Mouse (Mus musculus): ENCODE data around the gene Dock9. TPM values are rescaled to one million over a fixed set of nuclear protein-coding genes. Genes with fewer than 3 reads are reported as not detected.

Dock9 gene
- polyA plus RNA-seq (2012; ENCODE audit: insufficient read depth, insufficient read length, low replicate concordance, missing spikeins), result 265 TPM in 1 of 2 replicates, not detected in the other

DNA sequence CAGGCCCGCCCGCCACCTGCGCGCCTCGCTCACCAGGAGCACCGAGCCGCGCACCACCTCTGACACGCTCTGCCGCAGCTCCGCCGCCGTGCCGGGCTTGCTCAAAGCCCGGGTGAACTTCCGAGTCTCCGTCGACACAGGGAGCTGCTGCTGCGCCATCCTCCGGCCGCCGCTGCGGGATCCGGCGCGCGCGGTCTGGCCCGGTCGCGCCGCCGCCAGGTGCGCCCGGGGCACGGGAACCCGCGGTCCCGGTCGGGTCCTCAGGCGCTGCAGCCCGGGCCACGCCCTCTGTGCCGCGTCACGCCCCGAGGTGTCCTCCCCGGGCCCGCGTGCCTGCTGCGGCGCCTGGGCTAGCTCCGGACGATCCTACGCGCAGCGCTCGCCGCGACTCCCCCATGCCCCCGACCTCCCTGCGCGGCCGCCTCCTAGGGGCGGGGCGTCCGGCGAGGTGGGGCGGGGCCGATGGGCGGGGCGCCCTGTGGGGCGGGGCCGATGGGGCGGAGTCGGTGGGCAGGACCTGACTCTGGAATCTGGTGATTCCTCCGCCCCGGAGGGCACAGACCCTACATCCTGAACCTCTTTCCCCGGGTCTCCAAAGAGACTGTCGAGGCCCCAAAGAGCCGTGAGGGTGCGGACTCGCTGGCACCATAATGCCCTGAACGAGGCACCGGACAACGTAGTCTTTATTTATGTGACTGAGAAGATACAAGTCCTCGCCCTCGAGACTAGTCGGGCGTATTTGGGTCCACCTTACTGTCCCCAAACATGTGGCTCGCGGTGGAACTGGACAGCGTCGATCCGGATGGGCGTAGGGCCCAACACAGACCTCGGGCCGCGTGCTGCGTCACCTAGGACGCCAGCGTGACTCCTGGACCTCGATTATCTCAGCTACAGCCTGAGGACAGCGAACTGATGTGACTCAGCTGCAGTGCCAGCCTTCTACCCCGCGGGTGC lies at the start of gene Dock9:
Dock9 (minus strand) TSS at position 381 of the 954 bp plus-strand sequence.
- TF ChIP-seq POLR2A (IDR thresholded peaks at IDR 0.05; ENCODE audit: insufficient read depth, low read depth, low read length) (no peak), CTCF (IDR thresholded peaks at IDR 0.05; ENCODE audit: insufficient read depth, low read depth, low read length) (no peak)
- WGBS, result under 1% methylated on average over 106 of the region's 106 CpGs
- Histone ChIP-seq H3K4me3 (ENCODE audit: insufficient read depth, low read depth, low read length) (peak within 1 kb of the TSS; percentile 93), H3K27ac (ENCODE audit: insufficient read depth, low read depth, low read length) (peak within 1 kb of the TSS; percentile 93), H3K4me1 (ENCODE audit: control insufficient read depth, insufficient read depth, low read length) (peaks cover 9% of the 10 kb centered on the region)

DNA sequence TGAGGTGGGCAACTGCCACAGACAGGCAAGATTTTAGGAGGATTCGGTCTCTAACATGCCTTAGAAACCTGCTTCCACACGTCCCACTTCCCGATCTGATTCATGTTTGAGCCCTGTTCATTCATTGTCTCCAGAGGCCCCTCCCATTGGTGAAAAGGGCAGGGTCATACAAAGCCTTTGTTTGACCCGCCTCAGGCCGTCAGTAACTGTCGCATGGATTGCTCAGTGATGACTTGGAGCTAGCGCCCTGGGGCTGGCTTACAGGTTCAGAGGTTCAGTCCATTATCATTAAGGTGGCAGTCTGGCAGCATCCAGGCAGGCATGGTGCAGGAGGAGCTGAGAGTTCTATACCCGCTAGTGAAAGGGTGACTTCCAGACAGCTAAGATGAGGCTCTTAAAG lies 46.8 kb upstream of the Dock9 start:
- no peaks in the 10 kb centered on the region for H3K4me1 ChIP-seq (ENCODE audit: control insufficient read depth, insufficient read depth, low read length)
- H3K27ac ChIP-seq (ENCODE audit: insufficient read depth, low read depth, low read length), result no peak overlapping the region
- WGBS, result 68% methylated on average over 8 of the region's 8 CpGs
- no peak overlapping the region for H3K4me3 ChIP-seq (ENCODE audit: insufficient read depth, low read depth, low read length)
- TF ChIP-seq POLR2A (IDR thresholded peaks at IDR 0.05; ENCODE audit: insufficient read depth, low read depth, low read length) (no peak), CTCF (IDR thresholded peaks at IDR 0.05; ENCODE audit: insufficient read depth, low read depth, low read length) (no peak)

- 79% methylated on average over 8 of the region's 8 CpGs for WGBS
- TF ChIP-seq POLR2A (IDR thresholded peaks at IDR 0.05; ENCODE audit: insufficient read depth, low read depth, low read length) (no peak), CTCF (IDR thresholded peaks at IDR 0.05; ENCODE audit: insufficient read depth, low read depth, low read length) (no peak)
- H3K4me1 ChIP-seq (ENCODE audit: control insufficient read depth, insufficient read depth, low read length), result no peaks in the 10 kb centered on the region
These were observed 42.6 kb upstream of the Dock9 start for GRCm38 (mm10) chr14:121840217-121840616.

DNA sequence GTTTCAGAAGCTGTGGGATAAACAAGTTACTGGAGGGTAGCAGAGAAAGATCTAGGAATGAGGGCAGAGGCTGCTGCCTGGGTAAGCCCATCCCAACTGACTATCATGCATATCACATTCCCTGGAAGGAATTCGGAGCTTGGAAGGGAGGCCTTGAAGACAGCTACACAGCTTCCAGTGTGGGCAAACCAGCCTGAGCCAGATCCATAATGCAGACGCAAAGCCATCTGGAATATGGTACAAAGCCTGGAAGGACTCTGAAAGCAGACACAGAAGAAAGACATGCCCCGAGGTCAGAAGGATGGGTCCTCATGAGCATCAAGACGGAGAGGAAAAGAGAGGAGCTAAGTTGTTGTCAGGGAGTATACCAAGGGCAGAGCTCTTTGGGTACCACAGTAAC lies 40.5 kb upstream of the Dock9 start:
- H3K4me1 ChIP-seq (ENCODE audit: control insufficient read depth, insufficient read depth, low read length), result no peaks in the 10 kb centered on the region
- WGBS, result 92% methylated on average over 4 of the region's 4 CpGs
- no peak overlapping the region for H3K27ac ChIP-seq (ENCODE audit: insufficient read depth, low read depth, low read length)
- no peak for TF ChIP-seq CTCF (IDR thresholded peaks at IDR 0.05; ENCODE audit: insufficient read depth, low read depth, low read length)
- no peak for TF ChIP-seq POLR2A (IDR thresholded peaks at IDR 0.05; ENCODE audit: insufficient read depth, low read depth, low read length)
- H3K4me3 ChIP-seq (ENCODE audit: insufficient read depth, low read depth, low read length), result no peak overlapping the region

More at GRCm38 (mm10) chr14:121840217-121840616, 42.6 kb upstream of the Dock9 start:
- Histone ChIP-seq H3K4me3 (ENCODE audit: insufficient read depth, low read depth, low read length) (no peak overlapping the region), H3K27ac (ENCODE audit: insufficient read depth, low read depth, low read length) (no peak overlapping the region)

- H3K4me3 ChIP-seq (ENCODE audit: insufficient read depth, low read depth, low read length), result no peak overlapping the region
- no peak for TF ChIP-seq CTCF (IDR thresholded peaks at IDR 0.05; ENCODE audit: insufficient read depth, low read depth, low read length)
- no peak for TF ChIP-seq POLR2A (IDR thresholded peaks at IDR 0.05; ENCODE audit: insufficient read depth, low read depth, low read length)
- no peak overlapping the region for H3K27ac ChIP-seq (ENCODE audit: insufficient read depth, low read depth, low read length)
- no peaks in the 10 kb centered on the region for H3K4me1 ChIP-seq (ENCODE audit: control insufficient read depth, insufficient read depth, low read length)
- WGBS, result 88% methylated on average over 2 of the region's 2 CpGs
These were observed 35.4 kb upstream of the Dock9 start for GRCm38 (mm10) chr14:121833001-121833520.

GRCm38 (mm10) chr14:121829816-121830442 lies 32.3 kb upstream of the Dock9 start:
- 92% methylated on average over 4 of the region's 4 CpGs for WGBS

GRCm38 (mm10) chr14:121827091-121827490 lies 29.5 kb upstream of the Dock9 start:
- Histone ChIP-seq H3K4me1 (ENCODE audit: control insufficient read depth, insufficient read depth, low read length) (0 out of 2 replicates have a peak, but pooled peaks cover 7% of the 10 kb centered on the region), H3K4me3 (ENCODE audit: insufficient read depth, low read depth, low read length) (no peak overlapping the region), H3K27ac (ENCODE audit: insufficient read depth, low read depth, low read length) (no peak overlapping the region)
- 91% methylated on average over 7 of the region's 7 CpGs for WGBS
- TF ChIP-seq CTCF (IDR thresholded peaks at IDR 0.05; ENCODE audit: insufficient read depth, low read depth, low read length) (no peak), POLR2A (IDR thresholded peaks at IDR 0.05; ENCODE audit: insufficient read depth, low read depth, low read length) (no peak)

More at GRCm38 (mm10) chr14:121829816-121830442, 32.3 kb upstream of the Dock9 start:
- Histone ChIP-seq H3K4me3 (ENCODE audit: insufficient read depth, low read depth, low read length) (no peak overlapping the region), H3K4me1 (ENCODE audit: control insufficient read depth, insufficient read depth, low read length) (no peaks in the 10 kb centered on the region), H3K27ac (ENCODE audit: insufficient read depth, low read depth, low read length) (no peak overlapping the region)
- TF ChIP-seq CTCF (IDR thresholded peaks at IDR 0.05; ENCODE audit: insufficient read depth, low read depth, low read length), result no peak
- TF ChIP-seq POLR2A (IDR thresholded peaks at IDR 0.05; ENCODE audit: insufficient read depth, low read depth, low read length), result no peak

GRCm38 (mm10) chr14:121825521-121826445 lies 28.1 kb upstream of the Dock9 start:
- Histone ChIP-seq H3K27ac (ENCODE audit: insufficient read depth, low read depth, low read length) (no peak overlapping the region), H3K4me3 (ENCODE audit: insufficient read depth, low read depth, low read length) (no peak overlapping the region), H3K4me1 (ENCODE audit: control insufficient read depth, insufficient read depth, low read length) (0 out of 2 replicates have a peak, but pooled peaks cover 7% of the 10 kb centered on the region)
- 68% methylated on average over 10 of the region's 10 CpGs for WGBS
- no peak for TF ChIP-seq POLR2A (IDR thresholded peaks at IDR 0.05; ENCODE audit: insufficient read depth, low read depth, low read length)
- TF ChIP-seq CTCF (IDR thresholded peaks at IDR 0.05; ENCODE audit: insufficient read depth, low read depth, low read length), result no peak

All from olfactory bulb, adult 2 months (tissue).